Mouse (Mus musculus) heart, embryonic 10.5 days (tissue): ENCODE results near the gene Prdm2. TPM values are rescaled to one million over a fixed set of nuclear protein-coding genes. Genes with fewer than 3 reads are reported as not detected.

ENCODE experiments used
- DNase-seq: peaks from one replicate; pipeline ENCODE4 v3.0.0-alpha.2; 2017; ENCODE audit warnings: low spot score
- H3K27ac ChIP-seq: fragments of 300-500 bp; sonication (generic); 2 replicates; pipeline ENCODE4 v1.5.1; 2016; ENCODE audit warnings: mild to moderate bottlenecking
- H3K27me3 ChIP-seq: fragments of 300-500 bp; sonication (generic); 2 replicates; pipeline ENCODE4 v1.6.1; 2016; ENCODE audit warnings: mild to moderate bottlenecking; ENCODE audit not compliant: poor library complexity, insufficient read depth, severe bottlenecking
- H3K36me3 ChIP-seq: fragments of 300-500 bp; sonication (generic); 2 replicates; pipeline ENCODE4 v1.6.1; 2016; ENCODE audit warnings: mild to moderate bottlenecking, moderate library complexity
- H3K4me1 ChIP-seq: fragments of 300-500 bp; sonication (generic); 2 replicates; pipeline ENCODE4 v1.6.1; 2016; ENCODE audit warnings: mild to moderate bottlenecking
- H3K4me3 ChIP-seq: fragments of 300-500 bp; sonication (generic); 2 replicates; pipeline ENCODE4 v1.5.1; 2016; ENCODE audit warnings: mild to moderate bottlenecking, moderate library complexity
- H3K9me3 ChIP-seq: fragments of 300-500 bp; sonication (generic); 2 replicates; pipeline ENCODE4 v1.6.1; 2016; ENCODE audit warnings: mild to moderate bottlenecking, moderate library complexity
- WGBS: fragments of 180-500 bp; shearing (Covaris S2); methylation state at CpG from one replicate; pipeline ENCODE4 v1.1.7; 2016; 5-methylcytosine and 5-hydroxymethylcytosine counted together
- polyA plus RNA-seq: library from polyadenylated mRNA; unstranded; fragments of >200 nt; fragmentation: Nextera tagmentation; extraction: Ambion mirVana; gene quantifications from 2 replicates; pipeline ENCODE4 v1.2.1, GENCODE M21; 2016

The Prdm2 gene
- polyA plus RNA-seq, 1 experiment from 2014 or later, result 10.0 TPM

DNA sequence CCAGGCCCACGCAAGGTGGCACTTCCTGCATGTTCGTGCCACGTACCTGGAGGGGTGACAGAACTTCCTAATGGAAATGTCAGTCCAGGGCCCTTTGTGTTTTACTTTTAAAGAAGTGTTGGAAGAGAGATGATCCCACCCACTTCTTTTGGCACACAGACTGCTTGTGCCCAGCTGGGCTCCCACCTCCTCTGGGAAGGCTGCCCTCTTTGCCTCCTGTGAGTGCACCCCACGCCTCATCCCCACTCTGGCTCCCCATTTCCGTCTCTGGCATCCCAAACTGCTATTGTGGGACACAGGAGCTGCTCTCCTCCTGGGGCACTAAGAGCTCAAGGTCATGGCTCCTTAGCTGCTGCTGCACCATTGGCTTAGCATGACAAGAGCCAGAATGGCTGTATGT lies 100.9 kb downstream of the Prdm2 start:
- H3K27me3 ChIP-seq, result peaks cover 64% of the 10 kb centered on the region; the same call in 1 of the 2 replicates
- peaks cover 19% of the 10 kb centered on the region for H3K4me1 ChIP-seq
- no peak for DNase-seq
- peaks cover 38% of the 10 kb centered on the region for H3K36me3 ChIP-seq
- no peak overlapping the region for H3K27ac ChIP-seq
- no peaks in the 10 kb centered on the region for H3K9me3 ChIP-seq
- WGBS, result 86% methylated on average over 5 of the region's 5 CpGs
- no peak overlapping the region for H3K4me3 ChIP-seq

GRCm38 (mm10) chr4:143108552-143108951 lies 104.2 kb downstream of the Prdm2 start:
- no peaks in the 10 kb centered on the region for H3K9me3 ChIP-seq
- WGBS, result 73% methylated on average over 9 of the region's 9 CpGs
- H3K36me3 ChIP-seq, result peaks cover 38% of the 10 kb centered on the region
- peaks cover 82% of the 10 kb centered on the region for H3K27me3 ChIP-seq
- no peak overlapping the region for H3K4me3 ChIP-seq
- DNase-seq, result no peak
- no peak overlapping the region for H3K27ac ChIP-seq
- H3K4me1 ChIP-seq, result 0 out of 2 replicates have a peak, but pooled peaks cover 2% of the 10 kb centered on the region

GRCm38 (mm10) chr4:143106971-143107370 lies 105.8 kb downstream of the Prdm2 start:
- WGBS, result 75% methylated on average over 6 of the region's 6 CpGs
- no peak for DNase-seq
- Histone ChIP-seq H3K27ac (no peak overlapping the region), H3K4me3 (no peak overlapping the region), H3K36me3 (peaks cover 37% of the 10 kb centered on the region), H3K27me3 (peaks cover 97% of the 10 kb centered on the region), H3K9me3 (no peaks in the 10 kb centered on the region), H3K4me1 (0 out of 2 replicates have a peak, but pooled peaks cover 2% of the 10 kb centered on the region)

DNA sequence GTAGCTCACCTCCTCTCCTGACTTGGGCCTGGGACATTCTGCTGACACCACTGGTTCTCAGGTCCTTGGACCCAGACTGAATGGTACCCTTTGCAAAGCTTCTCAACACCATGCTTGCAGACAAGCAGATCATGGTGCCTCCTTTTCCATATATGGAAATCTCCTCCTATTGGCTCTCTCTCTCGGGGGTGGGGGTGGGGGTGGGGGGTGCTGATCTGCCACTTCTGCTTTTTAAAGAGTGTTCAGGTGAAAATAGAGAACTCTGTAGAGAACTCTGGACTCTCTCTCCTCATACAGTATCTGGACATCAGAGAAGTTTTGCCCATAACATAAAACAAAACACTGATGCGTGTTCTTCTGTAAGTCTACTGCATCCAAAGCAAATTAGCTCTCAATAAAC lies 106.2 kb downstream of the Prdm2 start:
- H3K27ac ChIP-seq, result no peak overlapping the region
- peaks cover 33% of the 10 kb centered on the region for H3K36me3 ChIP-seq
- DNase-seq, result no peak
- no peaks in the 10 kb centered on the region for H3K9me3 ChIP-seq
- H3K27me3 ChIP-seq, result peaks cover 97% of the 10 kb centered on the region
- no peak overlapping the region for H3K4me3 ChIP-seq
- H3K4me1 ChIP-seq, result 0 out of 2 replicates have a peak, but pooled peaks cover 2% of the 10 kb centered on the region
- WGBS, result 68% methylated on average over 2 of the region's 2 CpGs

- no peaks in the 10 kb centered on the region; the same call in 1 of the 2 replicates for H3K9me3 ChIP-seq
Measured at GRCm38 (mm10) chr4:143104739-143105138, 108.1 kb downstream of the Prdm2 start.

DNA sequence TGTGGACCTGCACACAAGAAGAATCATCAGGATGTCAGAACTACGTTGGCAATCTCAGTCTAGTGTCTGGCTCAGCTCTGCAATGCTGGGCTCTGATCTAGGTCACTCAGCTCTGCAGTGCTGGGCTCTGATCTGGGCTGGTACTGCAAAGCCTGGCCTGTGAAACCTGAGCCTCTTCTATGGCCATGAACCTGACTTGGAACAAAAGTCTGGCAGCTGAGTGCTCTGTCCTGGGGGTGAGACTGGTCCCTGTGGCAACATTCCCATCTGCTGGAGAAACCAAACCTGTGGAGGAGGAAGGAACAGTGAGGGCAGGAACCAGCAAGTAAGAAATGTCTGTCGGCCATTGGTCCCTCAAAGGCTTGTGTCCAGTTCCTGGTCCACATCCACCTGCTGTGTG lies 109.0 kb downstream of the Prdm2 start:
- DNase-seq, result no peak
- H3K36me3 ChIP-seq, result peaks cover 5% of the 10 kb centered on the region; the same call in 1 of the 2 replicates
- H3K4me3 ChIP-seq, result no peak overlapping the region
- H3K27me3 ChIP-seq, result peaks cover 85% of the 10 kb centered on the region
- H3K4me1 ChIP-seq, result peaks cover 11% of the 10 kb centered on the region
- no peaks in the 10 kb centered on the region; the same call in 1 of the 2 replicates for H3K9me3 ChIP-seq
- no peak overlapping the region for H3K27ac ChIP-seq
- 68% methylated on average over 2 of the region's 2 CpGs for whole genome bisulfite sequencing

More at GRCm38 (mm10) chr4:143104739-143105138, 108.1 kb downstream of the Prdm2 start:
- peaks cover 15% of the 10 kb centered on the region for H3K36me3 ChIP-seq
- no peak for DNase-seq
- H3K4me1 ChIP-seq, result peaks cover 4% of the 10 kb centered on the region
- 82% methylated on average over 5 of the region's 5 CpGs for WGBS
- H3K4me3 ChIP-seq, result no peak overlapping the region
- peaks cover 93% of the 10 kb centered on the region for H3K27me3 ChIP-seq
- H3K27ac ChIP-seq, result no peak overlapping the region

DNA sequence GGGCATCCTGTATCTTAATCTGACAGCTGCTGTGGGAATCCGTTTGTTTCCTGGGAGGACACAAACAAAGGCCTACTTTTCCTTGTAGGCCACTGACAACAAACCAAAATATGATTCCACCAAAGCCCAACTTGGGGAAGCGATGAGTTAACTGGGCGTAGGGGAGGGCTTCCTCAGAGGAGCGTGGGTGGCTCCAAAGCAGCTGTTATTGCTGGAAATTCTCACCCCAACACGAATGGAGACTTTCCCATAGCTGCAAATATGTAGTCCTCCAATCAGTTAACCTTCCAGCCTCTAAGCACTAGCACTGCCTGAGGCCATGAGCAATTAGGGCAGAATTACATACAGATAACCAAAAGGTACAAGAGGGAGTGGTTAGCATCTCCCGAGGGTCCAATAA lies 112.6 kb downstream of the Prdm2 start:
- H3K4me3 ChIP-seq, result no peak overlapping the region
- H3K36me3 ChIP-seq, result no peaks in the 10 kb centered on the region
- H3K27me3 ChIP-seq, result peaks cover 84% of the 10 kb centered on the region
- H3K9me3 ChIP-seq, result no peaks in the 10 kb centered on the region; the same call in 1 of the 2 replicates
- H3K4me1 ChIP-seq, result peaks cover 11% of the 10 kb centered on the region
- DNase-seq, result no peak
- H3K27ac ChIP-seq, result no peak overlapping the region
- 66% methylated on average over 6 of the region's 6 CpGs for WGBS

DNA sequence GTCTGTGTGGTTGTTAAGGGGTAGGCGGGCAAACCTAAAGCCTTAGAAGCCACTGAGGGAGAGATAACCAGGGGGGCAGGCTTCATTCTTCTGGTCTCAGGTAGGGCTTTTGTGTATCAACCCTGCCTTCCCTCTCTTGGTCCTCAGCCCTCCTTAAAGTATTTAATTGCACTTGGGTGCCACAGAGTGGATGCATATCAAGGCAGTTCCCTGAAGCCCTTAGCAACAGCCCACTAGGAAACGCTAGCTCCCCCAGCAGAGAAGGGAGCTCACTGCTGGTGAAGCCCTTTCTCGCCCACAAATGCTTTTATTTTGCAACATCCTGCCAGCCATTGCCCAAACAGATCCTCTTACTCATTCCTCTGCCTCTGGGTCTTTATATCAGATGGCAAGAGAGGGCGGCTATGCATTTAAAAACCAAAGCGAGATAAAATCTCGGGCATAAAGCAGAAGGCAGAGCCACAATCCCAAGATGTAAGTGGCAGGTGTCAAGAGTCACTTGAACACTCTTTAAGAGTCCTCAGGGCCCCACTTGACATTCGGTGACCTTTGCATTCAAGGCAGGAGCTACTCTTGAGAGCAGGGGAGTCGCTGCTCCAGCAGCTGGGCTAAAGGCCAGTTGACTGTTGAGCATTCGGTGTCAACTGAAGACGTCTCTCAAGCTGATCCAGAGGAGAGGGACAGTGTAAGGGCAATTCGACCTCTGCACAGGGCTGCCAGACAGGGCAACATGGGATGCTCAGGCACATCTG lies 113.3 kb downstream of the Prdm2 start:
- H3K9me3 ChIP-seq, result no peaks in the 10 kb centered on the region; the same call in 1 of the 2 replicates
- H3K27me3 ChIP-seq, result peaks cover 84% of the 10 kb centered on the region
- WGBS, result 36% methylated on average over 11 of the region's 11 CpGs
- H3K4me1 ChIP-seq, result peaks cover 11% of the 10 kb centered on the region
- DNase-seq, result no peak
- H3K4me3 ChIP-seq, result no peak overlapping the region
- H3K27ac ChIP-seq, result no peak overlapping the region
- no peaks in the 10 kb centered on the region for H3K36me3 ChIP-seq

- no peak for DNase-seq
- H3K9me3 ChIP-seq, result no peaks in the 10 kb centered on the region
- 59% methylated on average over 12 of the region's 12 CpGs for WGBS
Measured at GRCm38 (mm10) chr4:143092082-143092701, 120.6 kb downstream of the Prdm2 start.

DNA sequence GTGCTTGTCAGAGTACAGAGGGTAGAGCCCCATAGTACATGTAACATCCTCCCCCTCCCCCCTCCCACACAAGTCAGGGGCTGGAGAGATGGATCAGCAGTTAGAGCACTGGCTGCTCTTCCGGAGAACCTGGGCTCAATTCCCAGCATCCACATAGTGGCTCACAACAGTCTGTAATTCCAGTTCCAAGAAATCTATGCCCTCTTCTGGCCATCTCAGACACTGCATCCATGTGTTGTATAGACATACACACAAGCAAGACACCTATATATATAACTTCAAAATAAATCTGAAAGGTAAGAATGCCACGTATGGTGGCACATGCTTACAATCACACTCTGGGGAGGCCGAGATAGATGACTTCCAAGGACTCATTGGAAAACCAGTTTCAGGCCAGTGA lies 122.2 kb downstream of the Prdm2 start:
- Histone ChIP-seq H3K9me3 (no peaks in the 10 kb centered on the region), H3K4me3 (no peak overlapping the region), H3K36me3 (no peaks in the 10 kb centered on the region), H3K4me1 (no peaks in the 10 kb centered on the region), H3K27me3 (peaks cover 87% of the 10 kb centered on the region), H3K27ac (no peak overlapping the region)
- no peak for DNase-seq
- 94% methylated on average over 3 of the region's 3 CpGs for WGBS

More at GRCm38 (mm10) chr4:143092082-143092701, 120.6 kb downstream of the Prdm2 start:
- Histone ChIP-seq H3K36me3 (no peaks in the 10 kb centered on the region), H3K27ac (no peak overlapping the region), H3K27me3 (peaks cover 84% of the 10 kb centered on the region), H3K4me1 (no peaks in the 10 kb centered on the region), H3K4me3 (no peak overlapping the region)

DNA sequence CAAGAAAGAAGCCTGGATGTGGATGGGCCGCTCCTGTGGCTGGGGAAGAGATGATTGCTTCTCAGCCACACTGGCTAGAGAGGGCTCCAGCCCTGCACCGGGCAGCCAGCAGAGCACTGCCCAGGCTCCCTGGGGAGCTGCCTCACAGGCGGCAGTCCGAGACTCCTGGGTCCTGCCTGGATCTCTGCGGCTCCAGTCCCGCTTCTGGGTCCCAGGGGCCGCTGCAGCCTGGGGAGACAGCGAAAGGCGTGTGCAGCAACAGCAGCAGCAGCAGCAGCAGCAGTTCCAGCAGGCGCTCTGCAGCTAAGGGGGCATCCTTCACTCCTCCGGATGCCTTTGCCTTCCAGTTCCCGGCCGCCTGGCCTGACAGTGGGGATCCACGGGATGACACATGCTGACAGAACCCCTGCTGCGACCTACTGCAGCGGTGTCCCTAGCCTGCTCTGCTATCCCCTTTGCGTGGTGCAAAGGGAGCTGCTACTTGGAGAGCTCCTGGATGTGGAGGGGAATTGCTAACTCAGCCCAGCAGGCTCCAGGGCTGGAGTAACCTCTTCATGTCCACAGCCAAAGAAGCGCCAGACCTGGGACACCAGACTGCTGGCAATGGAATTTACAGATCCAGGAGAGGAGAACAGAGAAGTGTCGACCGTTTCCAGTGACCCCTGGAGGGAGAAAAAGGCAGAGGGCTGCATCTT lies 138.6 kb downstream of the Prdm2 start:
- Histone ChIP-seq H3K9me3 (no peaks in the 10 kb centered on the region), H3K36me3 (no peaks in the 10 kb centered on the region), H3K27ac (0 out of 2 replicates have a peak overlapping the region, but pooled peaks have one; percentile 36), H3K27me3 (peaks cover 45% of the 10 kb centered on the region), H3K4me3 (peak overlapping the region; percentile 53), H3K4me1 (peaks cover 10% of the 10 kb centered on the region)
- under 1% methylated on average over 20 of the region's 20 CpGs for WGBS
- no peak for DNase-seq

DNA sequence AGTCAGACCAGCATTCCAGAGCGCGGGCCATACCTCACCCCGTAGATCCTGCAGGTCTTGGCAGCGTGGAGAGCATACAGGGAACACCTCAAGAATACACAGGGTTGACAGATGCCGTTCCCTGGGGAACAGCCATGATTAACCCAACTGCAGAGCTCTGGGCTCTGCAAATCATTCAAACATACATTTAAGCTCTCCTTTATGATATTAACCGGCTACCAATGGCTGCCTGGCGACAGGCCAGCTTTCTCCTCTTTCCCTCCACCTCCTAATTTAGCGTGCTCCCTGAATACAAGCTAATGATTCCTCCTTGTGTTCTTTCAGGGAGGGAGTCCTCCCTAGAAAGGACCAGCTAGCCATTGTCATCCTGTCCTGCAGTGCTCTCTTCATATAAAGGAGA lies 141.0 kb downstream of the Prdm2 start:
- peaks cover 45% of the 10 kb centered on the region for H3K27me3 ChIP-seq
- H3K4me3 ChIP-seq, result no peak overlapping the region
- no peaks in the 10 kb centered on the region for H3K36me3 ChIP-seq
- no peak overlapping the region for H3K27ac ChIP-seq
- no peak for DNase-seq
- 71% methylated on average over 8 of the region's 8 CpGs for WGBS
- peaks cover 10% of the 10 kb centered on the region for H3K4me1 ChIP-seq
- H3K9me3 ChIP-seq, result no peaks in the 10 kb centered on the region

- 83% methylated on average over 9 of the region's 9 CpGs for WGBS
- Histone ChIP-seq H3K27ac (no peak overlapping the region), H3K9me3 (no peaks in the 10 kb centered on the region), H3K27me3 (peaks cover 21% of the 10 kb centered on the region; the same call in 1 of the 2 replicates), H3K36me3 (no peaks in the 10 kb centered on the region), H3K4me3 (no peak overlapping the region), H3K4me1 (no peaks in the 10 kb centered on the region)
- no peak for DNase-seq
Measured at GRCm38 (mm10) chr4:143067006-143067405, 145.8 kb downstream of the Prdm2 start.
